Mouse (Mus musculus) brain, adult 2 months (tissue): ENCODE measurements at regions not wholly inside any gene's neighbourhood (a gene's known extent, or its start where the extent isn't known, plus 50 kb on each side); places are given as distances from the start of the nearest gene placed in this dataset.

Experiments
- DNase-seq: peaks from one replicate; pipeline ENCODE4 v3.0.0; 2011; ENCODE audit warnings: low read depth, low spot score

DNA sequence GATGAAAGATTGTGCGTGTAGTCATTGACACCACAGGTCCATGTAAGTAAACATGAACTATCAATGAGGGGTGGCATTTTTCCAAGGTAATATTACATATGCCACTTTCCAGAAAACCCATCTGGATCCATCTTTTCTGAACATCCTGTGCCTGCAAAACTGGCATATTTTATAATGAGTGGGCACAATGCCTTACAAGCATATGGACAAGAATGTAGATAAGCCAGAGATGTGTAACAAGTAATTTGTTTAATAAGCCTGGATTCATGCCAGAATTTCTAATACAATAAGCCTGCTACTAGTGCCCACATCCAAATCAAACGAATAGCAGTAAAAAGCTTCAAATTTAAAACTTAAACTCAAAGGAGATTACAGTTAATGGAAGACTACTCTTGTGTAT is 233.8 kb upstream of the Htr2c start:
- peak; percentile 16 for DNase-seq
